Mouse (Mus musculus) lung, embryonic 14.5 days (tissue): ENCODE results near the gene Palm3. TPM values are rescaled to one million over a fixed set of nuclear protein-coding genes. Genes with fewer than 3 reads are reported as not detected.

Experiments
- ATAC-seq: fragments of 200-750 bp; cut with Nextera tagmentation; 2 replicates; pipeline ENCODE4 v1.8.0; 2017; ENCODE audit warnings: mild to moderate bottlenecking, moderate TSS enrichment, moderate library complexity; ENCODE audit not compliant: insufficient read depth
- DNase-seq: peaks from one replicate; pipeline ENCODE4 v3.0.0-alpha.2; 2015
- H3K27ac ChIP-seq: fragments of 300-500 bp; sonication (generic); 2 replicates; pipeline ENCODE4 v1.5.1; 2014; ENCODE audit warnings: low read depth, mild to moderate bottlenecking, moderate library complexity
- H3K27me3 ChIP-seq: fragments of 300-500 bp; sonication (generic); 2 replicates; pipeline ENCODE4 v1.6.1; 2014; ENCODE audit warnings: low read length, control low read depth; ENCODE audit not compliant: insufficient read depth
- H3K36me3 ChIP-seq: fragments of 300-500 bp; sonication (generic); 2 replicates; pipeline ENCODE4 v1.6.1; 2014; ENCODE audit warnings: control low read depth; ENCODE audit not compliant: insufficient read depth
- H3K4me1 ChIP-seq: fragments of 300-500 bp; sonication (generic); 2 replicates; pipeline ENCODE4 v1.6.1; 2014; ENCODE audit warnings: antibody characterized with exemption, control low read depth; ENCODE audit not compliant: insufficient read depth
- H3K4me2 ChIP-seq: fragments of 300-500 bp; sonication (generic); 2 replicates; pipeline ENCODE4 v1.6.1; 2014; ENCODE audit warnings: mild to moderate bottlenecking
- H3K4me3 ChIP-seq: fragments of 300-500 bp; sonication (generic); 2 replicates; pipeline ENCODE4 v1.5.1; 2014; ENCODE audit warnings: low read depth, low read length
- H3K9ac ChIP-seq: fragments of 300-500 bp; sonication (generic); 2 replicates; pipeline ENCODE4 v1.6.1; 2014
- H3K9me3 ChIP-seq: fragments of 300-500 bp; sonication (generic); 2 replicates; pipeline ENCODE4 v1.6.1; 2016; ENCODE audit warnings: low read depth, low read length, control low read depth
- CTCF ChIP-seq: IDR thresholded peaks from 2 replicates; pipeline ENCODE4 v1.5.1; 2016; ENCODE audit warnings: antibody characterized with exemption, low read depth
- WGBS: fragments of 180-500 bp; shearing (Covaris S2); extraction: QIAGEN DNeasy Blood & Tissue Kit; methylation state at CpG from one replicate; pipeline ENCODE4 v1.1.7; 2014; 5-methylcytosine and 5-hydroxymethylcytosine counted together
- polyA plus RNA-seq: library from polyadenylated mRNA; unstranded; fragments of >200 nt; fragmentation: Nextera tagmentation; extraction: Ambion mirVana; gene quantifications from 2 replicates; pipeline ENCODE4 v1.2.1, GENCODE M21; 2014

The Palm3 gene
- polyA plus RNA-seq, 1 experiment from 2014 or later: 2.9 TPM

DNA sequence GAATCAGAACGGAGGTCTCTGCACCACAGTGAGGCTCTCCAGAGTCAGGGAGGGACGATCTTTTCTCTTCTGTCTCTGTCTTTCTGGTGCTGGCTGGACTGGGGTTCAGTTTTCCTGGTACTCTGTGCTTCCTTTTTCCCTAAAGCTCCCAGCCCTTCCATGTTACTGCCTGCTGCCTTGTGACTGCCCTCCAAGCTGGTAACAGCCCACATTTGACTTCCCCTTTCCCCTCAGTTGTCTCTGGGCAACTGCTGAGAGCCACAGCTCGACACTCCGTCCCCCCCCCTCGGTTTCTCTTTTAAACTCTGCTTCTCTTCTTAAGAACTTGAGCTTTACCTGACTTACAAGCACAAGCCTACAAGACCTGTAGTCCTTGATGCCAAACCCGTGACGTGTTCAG lies 32.0 kb upstream of the Palm3 start:
- TF ChIP-seq CTCF: no peak
- no peak for ATAC-seq
- H3K9me3 ChIP-seq: no peaks in the 10 kb centered on the region
- no peak overlapping the region for H3K4me3 ChIP-seq
- no peaks in the 10 kb centered on the region for H3K4me1 ChIP-seq
- WGBS: 83% methylated on average over 7 of the region's 7 CpGs
- H3K36me3 ChIP-seq: peaks cover 92% of the 10 kb centered on the region
- no peak overlapping the region for H3K27ac ChIP-seq
- no peaks in the 10 kb centered on the region for H3K27me3 ChIP-seq
- H3K4me2 ChIP-seq: no peak overlapping the region
- no peak for DNase-seq
- no peak overlapping the region for H3K9ac ChIP-seq

DNA sequence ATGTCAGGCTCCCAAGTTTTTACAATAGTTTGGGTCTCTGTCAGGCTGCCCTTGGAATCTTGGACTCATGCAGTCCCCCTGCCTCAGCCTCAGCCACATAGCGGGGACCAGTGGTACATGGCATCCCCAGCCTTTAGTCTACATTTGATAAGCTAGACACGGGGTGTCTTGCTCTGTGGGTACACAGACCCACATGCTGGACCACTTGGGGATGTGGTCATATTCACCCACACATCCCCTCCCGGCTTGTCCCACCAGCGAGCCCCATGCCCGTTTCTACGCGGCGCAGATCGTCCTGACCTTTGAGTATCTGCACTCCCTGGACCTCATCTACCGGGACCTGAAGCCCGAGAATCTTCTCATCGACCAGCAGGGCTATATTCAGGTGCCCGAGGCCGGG lies 31.1 kb upstream of the Palm3 start:
- 92% methylated on average over 14 of the region's 14 CpGs for WGBS
- no peaks in the 10 kb centered on the region for H3K9me3 ChIP-seq
- H3K27me3 ChIP-seq: no peaks in the 10 kb centered on the region
- H3K36me3 ChIP-seq: peaks cover 92% of the 10 kb centered on the region
- ATAC-seq (no peak), DNase-seq (no peak)
- H3K4me3 ChIP-seq: no peak overlapping the region
- no peak overlapping the region for H3K9ac ChIP-seq
- no peak overlapping the region for H3K4me2 ChIP-seq
- no peak overlapping the region for H3K27ac ChIP-seq
- H3K4me1 ChIP-seq: no peaks in the 10 kb centered on the region
- no peak for TF ChIP-seq CTCF

DNA sequence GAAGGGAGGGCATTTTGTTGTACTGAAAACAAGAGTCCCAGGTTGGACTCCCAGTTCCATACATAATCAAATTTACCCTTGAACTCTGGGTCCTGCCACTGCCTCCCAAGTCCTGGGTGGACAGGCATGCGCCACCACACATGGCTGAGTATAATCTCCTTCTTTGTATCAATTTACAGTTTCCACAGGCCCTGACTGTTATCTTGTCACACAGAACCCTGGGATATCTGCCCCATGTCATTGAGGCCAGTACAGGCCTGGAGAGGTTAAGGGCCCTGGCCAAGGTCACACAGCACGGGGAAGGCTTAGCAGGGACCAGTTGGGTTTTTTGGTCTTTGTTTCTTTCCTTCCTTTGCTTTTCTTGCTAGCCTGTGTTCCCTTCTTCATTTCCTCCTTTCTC lies 28.8 kb upstream of the Palm3 start:
- TF ChIP-seq CTCF: no peak
- Histone ChIP-seq H3K27me3 (no peaks in the 10 kb centered on the region), H3K9ac (no peak overlapping the region), H3K36me3 (peaks cover 73% of the 10 kb centered on the region), H3K27ac (no peak overlapping the region), H3K4me2 (no peak overlapping the region), H3K4me3 (no peak overlapping the region), H3K9me3 (no peaks in the 10 kb centered on the region), H3K4me1 (no peaks in the 10 kb centered on the region; the same call in 1 of the 2 replicates)
- 84% methylated on average over 2 of the region's 2 CpGs for WGBS
- DNase-seq: no peak
- ATAC-seq: no peak

DNA sequence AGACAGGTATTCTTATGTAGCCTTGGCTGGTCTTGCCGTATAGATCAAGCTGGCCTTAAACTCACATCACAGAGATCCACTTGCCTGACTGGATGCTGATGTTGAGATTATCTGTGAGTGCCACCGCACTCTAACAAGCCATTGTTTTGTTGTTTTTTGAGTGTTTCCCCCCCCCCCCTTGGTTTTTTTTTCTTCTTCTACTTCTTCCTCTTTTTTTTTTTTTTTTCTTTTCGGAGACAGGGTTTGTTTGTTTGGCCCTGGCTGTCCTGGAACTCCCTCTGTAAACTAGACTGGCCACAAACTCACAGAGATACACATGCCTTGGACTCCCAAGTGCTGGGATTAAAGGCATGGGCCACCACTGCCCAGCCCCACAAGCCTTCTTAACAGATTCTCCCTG lies 27.2 kb upstream of the Palm3 start:
- H3K4me2 ChIP-seq: no peak overlapping the region
- peaks cover 59% of the 10 kb centered on the region for H3K36me3 ChIP-seq

DNA sequence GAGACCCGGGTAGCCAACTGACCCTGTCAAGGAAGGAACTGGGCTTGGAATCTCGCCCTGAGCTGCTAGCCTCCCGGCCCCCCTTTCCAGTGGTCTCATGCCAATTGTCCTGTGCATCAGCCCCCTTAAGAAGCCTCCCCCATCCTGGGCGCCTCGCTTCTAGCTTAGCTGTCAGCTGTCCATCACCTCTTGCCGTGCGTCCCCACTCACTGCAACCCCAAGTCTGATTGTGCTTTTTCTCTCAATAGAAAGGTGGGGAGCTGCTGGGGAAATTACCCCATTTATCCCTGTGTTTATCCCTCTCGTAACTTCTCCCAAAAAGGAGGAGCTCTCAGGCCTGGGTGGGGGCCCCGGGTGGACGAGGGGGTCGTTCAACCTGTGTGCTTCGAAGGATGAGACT lies 25.3 kb upstream of the Palm3 start:
- peak overlapping the region; percentile 98; the same call in 1 of the 2 replicates for H3K27ac ChIP-seq

More for the DNA sequence above, 27.2 kb upstream of the Palm3 start:
- H3K4me1 ChIP-seq: peaks cover 2% of the 10 kb centered on the region
- DNase-seq (no peak), ATAC-seq (no peak)
- H3K4me3 ChIP-seq: no peak overlapping the region
- no peak for TF ChIP-seq CTCF
- H3K9ac ChIP-seq: no peak overlapping the region
- H3K27ac ChIP-seq: no peak overlapping the region
- no peaks in the 10 kb centered on the region for H3K9me3 ChIP-seq
- 77% methylated on average over 3 of the region's 3 CpGs for WGBS
- H3K27me3 ChIP-seq: no peaks in the 10 kb centered on the region

DNA sequence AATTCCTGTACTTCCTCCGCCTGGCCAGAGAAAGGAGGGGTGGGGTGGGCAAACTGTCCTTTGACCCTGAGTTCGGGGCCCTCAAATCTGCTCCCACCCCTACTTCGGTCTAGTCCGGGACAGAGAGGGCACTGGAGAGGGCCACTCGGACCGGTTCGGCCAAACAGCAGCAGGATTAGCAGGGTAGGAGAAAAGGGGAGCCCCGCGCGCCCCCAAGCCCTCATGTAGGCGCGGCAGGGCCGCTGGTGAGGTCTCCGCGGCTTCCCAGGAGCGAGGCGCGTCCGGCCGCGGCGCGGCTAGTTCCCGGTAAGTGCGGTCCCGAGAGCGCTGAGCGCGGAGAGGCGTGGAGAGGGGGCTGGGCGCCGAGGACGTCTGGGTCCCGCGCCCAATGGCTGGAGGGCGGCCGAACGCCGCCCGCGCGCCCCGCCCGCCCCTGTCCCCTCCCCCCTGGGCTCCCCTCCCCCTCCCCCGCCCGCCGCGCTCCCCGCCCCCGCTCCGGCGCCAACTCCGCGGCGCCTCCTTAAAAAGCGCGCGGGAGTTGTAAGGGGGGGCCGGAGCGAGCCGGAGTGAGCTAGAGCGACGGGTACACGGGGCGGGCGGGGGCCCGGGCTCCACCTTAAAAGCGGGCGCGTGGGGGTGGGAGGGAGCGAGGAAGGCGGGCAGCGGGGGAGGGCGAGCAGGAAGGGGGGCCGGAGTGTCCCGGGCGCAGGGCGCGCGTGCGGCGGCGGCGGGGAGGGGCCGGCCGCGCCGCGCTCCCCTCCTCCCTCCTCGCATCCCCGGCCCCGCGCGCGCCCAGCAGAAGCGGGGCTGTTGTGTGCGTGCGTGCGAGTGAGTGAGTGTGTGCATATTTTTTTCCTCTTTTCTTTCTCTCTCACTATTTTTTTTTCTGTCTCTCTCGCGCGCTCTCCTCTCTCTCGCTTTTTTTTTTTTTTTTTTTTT lies 24.4 kb upstream of the Palm3 start:
- Histone ChIP-seq H3K9ac (peak overlapping the region; percentile 80), H3K4me2 (peak overlapping the region; percentile 89), H3K4me1 (peaks cover 6% of the 10 kb centered on the region), H3K4me3 (peak overlapping the region; percentile 81), H3K27me3 (0 out of 2 replicates have a peak, but pooled peaks cover 3% of the 10 kb centered on the region), H3K9me3 (no peaks in the 10 kb centered on the region), H3K36me3 (peaks cover 59% of the 10 kb centered on the region), H3K27ac (peak overlapping the region; percentile 98)
- DNase-seq (peak; percentile 89), ATAC-seq (peak; percentile 81)
- under 1% methylated on average over 57 of the region's 103 CpGs for WGBS
- TF ChIP-seq CTCF: no peak

More for the DNA sequence above, 25.3 kb upstream of the Palm3 start:
- peaks cover 60% of the 10 kb centered on the region for H3K36me3 ChIP-seq
- 17% methylated on average over 12 of the region's 12 CpGs for WGBS
- H3K27me3 ChIP-seq: 0 out of 2 replicates have a peak, but pooled peaks cover 3% of the 10 kb centered on the region
- peak overlapping the region; percentile 80; the same call in 1 of the 2 replicates for H3K9ac ChIP-seq
- DNase-seq: peak; percentile 26
- TF ChIP-seq CTCF: no peak
- H3K4me3 ChIP-seq: peak overlapping the region; percentile 81
- peak; percentile 5; the same call in 1 of the 2 replicates for ATAC-seq
- peak overlapping the region; percentile 89 for H3K4me2 ChIP-seq
- H3K4me1 ChIP-seq: peaks cover 6% of the 10 kb centered on the region
- H3K9me3 ChIP-seq: no peaks in the 10 kb centered on the region

DNA sequence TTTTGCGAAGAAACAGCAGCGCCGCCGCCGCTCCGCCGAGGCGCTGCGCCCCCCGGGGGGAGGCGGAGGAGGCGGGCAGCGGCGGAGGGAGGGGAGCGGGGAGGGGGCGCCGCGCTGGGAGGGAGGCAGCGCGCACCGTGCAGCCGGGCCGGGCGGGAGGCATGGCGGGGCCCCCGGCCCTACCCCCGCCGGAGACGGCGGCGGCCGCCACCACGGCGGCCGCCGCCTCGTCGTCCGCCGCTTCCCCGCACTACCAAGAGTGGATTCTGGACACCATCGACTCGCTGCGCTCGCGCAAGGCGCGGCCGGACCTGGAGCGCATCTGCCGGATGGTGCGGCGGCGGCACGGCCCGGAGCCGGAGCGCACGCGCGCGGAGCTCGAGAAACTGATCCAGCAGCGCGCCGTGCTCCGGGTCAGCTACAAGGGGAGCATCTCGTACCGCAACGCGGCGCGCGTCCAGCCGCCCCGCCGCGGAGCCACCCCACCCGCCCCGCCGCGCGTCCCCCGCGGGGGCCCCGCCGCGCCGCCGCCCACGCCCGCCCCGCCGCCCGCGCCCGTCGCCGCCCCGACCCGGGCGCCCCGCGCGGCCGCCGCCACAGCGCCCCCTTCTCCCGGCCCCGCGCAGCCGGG lies 23.6 kb upstream of the Palm3 start, which contains the start of gene Samd1:
Gene Samd1 (plus strand): TSS at position 162 of the 631 bp plus-strand sequence.
- DNase-seq: peak; percentile 75
- no peak for TF ChIP-seq CTCF

More for the DNA sequence above, 23.6 kb upstream of the Palm3 start, which contains the start of gene Samd1:
- WGBS: under 1% methylated on average over 77 of the region's 112 CpGs
- Histone ChIP-seq H3K4me2 (peak within 1 kb of the TSS; percentile 89), H3K36me3 (peaks cover 57% of the 10 kb centered on the region), H3K4me1 (peaks cover 6% of the 10 kb centered on the region), H3K27ac (peak within 1 kb of the TSS; percentile 98), H3K9ac (peak within 1 kb of the TSS; percentile 80), H3K4me3 (peak within 1 kb of the TSS; percentile 85), H3K27me3 (0 out of 2 replicates have a peak, but pooled peaks cover 3% of the 10 kb centered on the region), H3K9me3 (no peaks in the 10 kb centered on the region)
- no peak for ATAC-seq
